Mouse (Mus musculus) heart, embryonic 11.5 days (tissue): ENCODE results near the gene Olfr222. TPM values are rescaled to one million over a fixed set of nuclear protein-coding genes. Genes with fewer than 3 reads are reported as not detected.

Experiments
- ATAC-seq: fragments of 200-750 bp; cut with Nextera tagmentation; replicated peaks from 2 replicates; pipeline ENCODE4 v1.8.0; 2017; ENCODE audit warnings: moderate library complexity; ENCODE audit not compliant: insufficient number of reproducible peaks, low FRiP score, low TSS enrichment
- H3K27ac ChIP-seq: fragments of 300-500 bp; sonication (generic); 2 replicates; pipeline ENCODE4 v1.5.1; 2014; ENCODE audit warnings: mild to moderate bottlenecking, low read depth, low read length
- H3K27me3 ChIP-seq: fragments of 300-500 bp; sonication (generic); 2 replicates; pipeline ENCODE4 v1.6.1; 2014; ENCODE audit warnings: mild to moderate bottlenecking, low read length, mixed read lengths; ENCODE audit not compliant: control insufficient read depth, insufficient read depth
- H3K36me3 ChIP-seq: fragments of 300-500 bp; sonication (generic); 2 replicates; pipeline ENCODE4 v1.6.1; 2014; ENCODE audit warnings: mild to moderate bottlenecking, low read length, moderate library complexity, mixed read lengths; ENCODE audit not compliant: control insufficient read depth, insufficient read depth
- H3K4me1 ChIP-seq: fragments of 300-500 bp; sonication (generic); 2 replicates; pipeline ENCODE4 v1.6.1; 2014; ENCODE audit warnings: low read length; ENCODE audit not compliant: control insufficient read depth, insufficient read depth
- H3K4me2 ChIP-seq: fragments of 300-500 bp; sonication (generic); 2 replicates; pipeline ENCODE4 v1.6.1; 2014; ENCODE audit warnings: mild to moderate bottlenecking, moderate library complexity
- H3K4me3 ChIP-seq: fragments of 300-500 bp; sonication (generic); 2 replicates; pipeline ENCODE4 v1.5.1; 2014; ENCODE audit warnings: low read depth, low read length
- H3K9ac ChIP-seq: fragments of 300-500 bp; sonication (generic); 2 replicates; pipeline ENCODE4 v1.6.1; 2014; ENCODE audit warnings: mild to moderate bottlenecking, low read depth, low read length, moderate library complexity
- H3K9me3 ChIP-seq: fragments of 300-500 bp; sonication (generic); replicated peaks from 2 replicates; pipeline ENCODE4 v1.6.1; 2016; ENCODE audit warnings: low read length; ENCODE audit not compliant: control insufficient read depth
- WGBS: fragments of 180-500 bp; shearing (Covaris S2); extraction: QIAGEN DNeasy Blood & Tissue Kit; methylation state at CpG from one replicate; pipeline ENCODE4 v1.1.7; 2014; ENCODE audit not compliant: insufficient replicate concordance; 5-methylcytosine and 5-hydroxymethylcytosine counted together
- polyA plus RNA-seq: library from polyadenylated mRNA; unstranded; fragments of >200 nt; fragmentation: Nextera tagmentation; extraction: Ambion mirVana; gene quantifications from 2 replicates; pipeline ENCODE4 v1.2.1, GENCODE M21; 2014

Olfr222 gene
- polyA plus RNA-seq, 1 experiment from 2014 or later: not detected

DNA sequence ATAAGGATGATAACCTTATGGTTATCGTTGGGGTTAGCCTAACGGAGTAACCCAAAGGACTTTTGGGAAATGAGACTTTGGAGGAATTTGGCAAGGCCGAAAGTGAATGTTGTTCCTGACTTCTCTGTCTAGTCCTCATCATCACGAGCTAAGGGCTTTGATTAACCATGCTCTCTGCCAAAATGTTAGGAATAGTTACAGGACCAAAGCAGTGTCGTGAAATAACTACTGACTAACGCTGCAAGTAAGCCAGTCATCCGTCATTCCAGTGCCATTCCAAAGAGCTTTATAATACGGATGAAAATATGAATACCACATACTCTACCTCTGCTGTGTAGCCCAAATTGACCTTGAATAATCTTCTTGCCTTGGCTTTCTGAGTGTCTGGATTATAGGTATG is 20.9 kb upstream of the Olfr222 start:
- ATAC-seq: no peak
- H3K9me3 ChIP-seq: no peaks in the 10 kb centered on the region
- no peak overlapping the region for H3K4me3 ChIP-seq
- H3K36me3 ChIP-seq: no peaks in the 10 kb centered on the region
- no peak overlapping the region for H3K4me2 ChIP-seq
- WGBS: 79% methylated on average over 8 of the region's 8 CpGs
- H3K27ac ChIP-seq: no peak overlapping the region
- no peaks in the 10 kb centered on the region for H3K4me1 ChIP-seq
- H3K9ac ChIP-seq: no peak overlapping the region
- H3K27me3 ChIP-seq: peaks cover 2% of the 10 kb centered on the region; the same call in 1 of the 2 replicates

DNA sequence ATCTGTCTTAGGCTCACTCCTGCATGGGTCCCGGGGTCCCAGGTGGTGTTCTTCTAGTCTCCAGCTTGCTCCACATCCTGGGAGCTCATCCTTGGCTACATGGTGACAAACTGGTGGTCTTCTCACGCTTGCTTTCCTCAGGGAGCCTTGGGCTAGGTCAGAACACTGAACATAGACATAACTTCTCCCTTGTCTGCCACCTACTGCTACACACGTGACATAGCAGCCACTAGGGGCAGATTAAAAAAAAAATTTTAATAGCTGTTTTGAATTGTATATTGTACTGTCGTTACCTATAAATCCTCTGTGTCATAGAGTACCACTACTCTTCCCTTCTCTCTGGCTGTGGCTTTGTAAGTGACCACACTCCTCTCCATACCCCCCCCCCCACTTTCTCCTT is 20.1 kb upstream of the Olfr222 start:
- ATAC-seq: no peak
- Histone ChIP-seq H3K9me3 (no peaks in the 10 kb centered on the region), H3K27me3 (peaks cover 2% of the 10 kb centered on the region; the same call in 1 of the 2 replicates), H3K4me2 (no peak overlapping the region), H3K4me1 (no peaks in the 10 kb centered on the region), H3K9ac (no peak overlapping the region), H3K36me3 (no peaks in the 10 kb centered on the region), H3K4me3 (no peak overlapping the region), H3K27ac (no peak overlapping the region)
- WGBS: 48% methylated on average over 4 of the region's 4 CpGs

GRCm38 (mm10) chr11:59593189-59593588 is 17.2 kb upstream of the Olfr222 start, which contains the start of gene Olfr223:
Gene Olfr223, minus strand, starts transcription at chr11:59593289.
- Histone ChIP-seq H3K27me3 (peaks cover 2% of the 10 kb centered on the region; the same call in 1 of the 2 replicates), H3K4me3 (no peak within 1 kb of the TSS), H3K9ac (no peak within 1 kb of the TSS), H3K4me2 (no peak within 1 kb of the TSS), H3K9me3 (no peaks in the 10 kb centered on the region), H3K4me1 (no peaks in the 10 kb centered on the region), H3K27ac (no peak within 1 kb of the TSS), H3K36me3 (no peaks in the 10 kb centered on the region)
- 81% methylated on average over 6 of the region's 6 CpGs for whole genome bisulfite sequencing
- ATAC-seq: no peak

DNA sequence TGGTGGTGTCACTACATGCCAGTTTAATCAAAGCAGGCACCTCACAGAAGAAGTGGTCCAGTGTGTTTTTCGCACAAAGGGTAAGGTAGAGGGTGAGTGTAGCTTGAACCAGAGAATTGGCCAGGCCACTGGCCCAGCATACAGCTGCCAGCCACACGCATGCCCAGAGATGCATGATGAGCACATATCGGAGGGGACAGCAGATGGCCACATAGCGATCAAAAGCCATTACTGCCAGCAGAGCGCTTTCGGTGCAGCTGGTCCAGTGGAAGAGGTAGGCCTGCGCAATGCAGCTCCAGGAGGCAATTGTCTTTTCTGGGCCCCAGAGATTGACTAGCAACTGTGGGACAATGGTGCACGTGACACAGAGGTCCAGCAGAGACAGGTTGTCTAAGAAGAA is 13.5 kb upstream of the Olfr222 start:
- H3K4me2 ChIP-seq: no peak overlapping the region
- no peak for ATAC-seq
- WGBS: 80% methylated on average over 8 of the region's 8 CpGs
- no peak overlapping the region for H3K27ac ChIP-seq
- H3K36me3 ChIP-seq: no peaks in the 10 kb centered on the region
- H3K4me1 ChIP-seq: no peaks in the 10 kb centered on the region
- no peaks in the 10 kb centered on the region for H3K27me3 ChIP-seq
- H3K9ac ChIP-seq: no peak overlapping the region
- H3K9me3 ChIP-seq: no peaks in the 10 kb centered on the region
- H3K4me3 ChIP-seq: no peak overlapping the region

DNA sequence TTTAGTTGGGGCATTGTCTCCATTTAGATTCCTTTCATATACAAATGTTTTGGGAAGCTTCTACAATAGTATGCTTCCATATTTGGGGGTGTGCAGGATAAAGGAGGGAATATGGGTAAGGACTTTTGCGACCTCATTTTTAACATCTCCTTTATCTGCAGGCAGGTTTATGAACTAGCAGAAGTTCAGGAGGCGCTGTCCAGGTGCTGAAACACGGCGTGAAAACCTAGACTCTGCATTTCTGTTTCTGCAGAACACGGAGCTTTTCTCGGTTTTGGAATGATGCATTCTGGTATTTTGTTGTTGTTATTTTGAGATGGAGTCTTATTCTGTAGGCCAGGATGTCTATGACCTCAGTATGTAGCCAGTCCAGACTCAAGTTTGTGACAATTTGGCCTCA is 8.5 kb upstream of the Olfr222 start:
- H3K9ac ChIP-seq: no peak overlapping the region
- no peak overlapping the region for H3K4me3 ChIP-seq
- no peak for ATAC-seq
- no peaks in the 10 kb centered on the region for H3K4me1 ChIP-seq
- 31% methylated on average over 6 of the region's 6 CpGs for WGBS
- no peaks in the 10 kb centered on the region for H3K9me3 ChIP-seq
- no peak overlapping the region for H3K27ac ChIP-seq
- no peaks in the 10 kb centered on the region for H3K27me3 ChIP-seq
- H3K36me3 ChIP-seq: no peaks in the 10 kb centered on the region
- H3K4me2 ChIP-seq: no peak overlapping the region

- Histone ChIP-seq H3K4me1 (no peaks in the 10 kb centered on the region), H3K27me3 (peaks cover 20% of the 10 kb centered on the region; the same call in 1 of the 2 replicates), H3K27ac (no peak overlapping the region), H3K9ac (no peak overlapping the region), H3K4me3 (no peak overlapping the region), H3K36me3 (no peaks in the 10 kb centered on the region), H3K4me2 (no peak overlapping the region), H3K9me3 (no peaks in the 10 kb centered on the region)
- WGBS: 52% methylated on average over 9 of the region's 9 CpGs
- no peak for ATAC-seq
These were observed 309 bp downstream of the Olfr222 start for GRCm38 (mm10) chr11:59575726-59576125.

DNA sequence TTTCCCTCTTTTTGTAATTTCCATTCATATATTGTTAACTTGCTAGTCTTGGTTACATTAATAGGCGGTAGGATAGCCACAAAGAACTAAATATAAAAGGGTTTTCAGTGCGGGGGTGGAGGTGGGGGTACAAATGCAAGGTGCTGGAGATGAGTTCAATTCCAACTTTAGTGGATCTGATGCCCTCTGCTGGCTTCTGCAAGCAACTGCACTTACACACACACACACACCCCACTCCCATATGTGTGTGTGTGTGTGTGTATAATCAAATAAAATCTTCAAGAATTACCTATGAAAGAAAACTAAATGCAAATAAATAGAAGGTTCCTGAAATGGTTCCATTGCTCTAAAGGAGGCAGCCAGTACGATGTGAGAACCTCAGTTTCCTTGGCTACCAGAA is 6.7 kb downstream of the Olfr222 start:
- WGBS: 62% methylated on average over 3 of the region's 3 CpGs
- ATAC-seq: no peak

DNA sequence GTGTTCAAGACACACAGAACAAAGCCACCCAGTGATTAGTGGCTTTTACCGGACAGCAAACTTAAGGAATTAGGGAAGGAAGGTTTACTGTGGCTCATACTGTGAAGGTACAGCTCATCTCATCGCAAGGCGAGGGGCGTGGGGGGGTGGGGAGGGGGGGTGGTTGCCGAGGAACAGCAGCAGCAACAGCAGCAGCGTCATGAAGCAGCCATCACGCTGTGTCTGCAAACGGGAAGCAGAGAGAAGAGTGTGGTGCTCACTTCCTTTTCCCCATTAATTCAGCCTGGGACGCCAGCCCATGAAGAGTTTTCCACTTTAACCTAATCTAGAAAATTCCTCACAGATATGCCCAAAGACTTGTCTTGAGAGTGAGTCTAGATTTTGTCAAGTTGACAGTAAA is 13.2 kb downstream of the Olfr222 start:
- no peaks in the 10 kb centered on the region for H3K4me1 ChIP-seq
- H3K36me3 ChIP-seq: no peaks in the 10 kb centered on the region
- no peak overlapping the region for H3K4me2 ChIP-seq
- no peak for ATAC-seq
- 69% methylated on average over 9 of the region's 9 CpGs for WGBS
- no peaks in the 10 kb centered on the region for H3K9me3 ChIP-seq
- H3K27me3 ChIP-seq: peaks cover 2% of the 10 kb centered on the region; the same call in 1 of the 2 replicates
- no peak overlapping the region for H3K9ac ChIP-seq
- no peak overlapping the region for H3K27ac ChIP-seq
- no peak overlapping the region for H3K4me3 ChIP-seq

More for the DNA sequence above, 6.7 kb downstream of the Olfr222 start:
- H3K9me3 ChIP-seq: no peaks in the 10 kb centered on the region
- no peak overlapping the region for H3K27ac ChIP-seq
- H3K4me2 ChIP-seq: no peak overlapping the region
- no peaks in the 10 kb centered on the region for H3K4me1 ChIP-seq
- no peaks in the 10 kb centered on the region for H3K36me3 ChIP-seq
- no peak overlapping the region for H3K9ac ChIP-seq
- H3K4me3 ChIP-seq: no peak overlapping the region
- H3K27me3 ChIP-seq: peaks cover 21% of the 10 kb centered on the region; the same call in 1 of the 2 replicates

DNA sequence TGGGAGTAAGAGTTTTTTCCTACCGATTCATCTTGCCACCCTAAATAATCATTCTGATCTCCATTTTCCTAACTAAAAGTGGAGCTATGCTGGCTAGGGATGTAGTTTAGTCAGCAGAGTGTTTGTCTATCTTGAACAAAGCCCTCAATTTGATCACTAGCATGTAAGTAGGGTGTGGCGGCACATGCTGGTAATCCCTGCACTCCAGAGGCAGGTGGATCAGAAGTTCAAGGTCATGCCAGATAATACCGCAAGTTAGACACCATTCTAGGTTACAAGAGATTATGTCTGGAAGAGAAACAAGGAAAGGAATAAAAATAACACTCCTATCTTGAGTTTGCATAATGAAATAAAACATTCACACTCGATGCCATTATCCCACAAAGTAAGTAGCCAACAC is 13.7 kb downstream of the Olfr222 start:
- WGBS: 82% methylated on average over 4 of the region's 4 CpGs
- no peak overlapping the region for H3K27ac ChIP-seq
- H3K36me3 ChIP-seq: no peaks in the 10 kb centered on the region

More for the DNA sequence above, 13.7 kb downstream of the Olfr222 start:
- Histone ChIP-seq H3K4me1 (no peaks in the 10 kb centered on the region), H3K4me2 (no peak overlapping the region), H3K27me3 (peaks cover 2% of the 10 kb centered on the region; the same call in 1 of the 2 replicates), H3K4me3 (no peak overlapping the region), H3K9ac (no peak overlapping the region), H3K9me3 (no peaks in the 10 kb centered on the region)
- no peak for ATAC-seq
